Mouse (Mus musculus): ENCODE measurements around the gene Olfr1242. TPM values are rescaled to one million over a fixed set of nuclear protein-coding genes. Genes with fewer than 3 reads are reported as not detected.

Olfr1242 gene
- polyA plus RNA-seq (2017; shearing (Covaris generic)) = not detected

GRCm38 (mm10) chr2:89498235-89498634 lies at the start of gene Olfr1242:
Gene Olfr1242, minus strand, starts transcription at chr2:89498335.
- no peak for ATAC-seq

- ATAC-seq = no peak
Measured at GRCm38 (mm10) chr2:89544516-89544915, 46.4 kb upstream of the Olfr1242 start.

GRCm38 (mm10) chr2:89539923-89540322 lies 41.8 kb upstream of the Olfr1242 start:
- ATAC-seq = no peak

GRCm38 (mm10) chr2:89531387-89531786 lies 33.3 kb upstream of the Olfr1242 start, which contains the start of gene Olfr1243:
Gene Olfr1243, minus strand, starts transcription at chr2:89531487.
- ATAC-seq = no peak

GRCm38 (mm10) chr2:89487026-89487425 lies 11.1 kb downstream of the Olfr1242 start, which contains the start of gene Olfr1241:
Gene Olfr1241, minus strand, starts transcription at chr2:89487126.
- no peak for ATAC-seq

- ATAC-seq = no peak
Measured at GRCm38 (mm10) chr2:89442900-89443299, 55.2 kb downstream of the Olfr1242 start, which contains the start of gene Olfr1240. Gene Olfr1240, minus strand, starts transcription at chr2:89443000.

Other genes with a start within 250 kb of the Olfr1242 start
- not detected for gene Olfr1228, start 244.3 kb downstream of the Olfr1242 start, polyA plus RNA-seq (2017; shearing (Covaris generic))
- gene Olfr1229, start 210.3 kb downstream of the Olfr1242 start, polyA plus RNA-seq (2017; shearing (Covaris generic)) = not detected
- not detected for gene Olfr1230, start 201.1 kb downstream of the Olfr1242 start, polyA plus RNA-seq (2017; shearing (Covaris generic))
- gene Olfr1231, start 191.3 kb downstream of the Olfr1242 start, polyA plus RNA-seq (2017; shearing (Covaris generic)) = not detected
- not detected for gene Olfr1232, start 168.7 kb downstream of the Olfr1242 start, polyA plus RNA-seq (2017; shearing (Covaris generic))
- not detected for gene Olfr1233, start 155.9 kb downstream of the Olfr1242 start, polyA plus RNA-seq (2017; shearing (Covaris generic))
- gene Olfr1234, start 133.5 kb downstream of the Olfr1242 start, polyA plus RNA-seq (2017; shearing (Covaris generic)) = not detected
- gene Olfr1238, start 88.7 kb downstream of the Olfr1242 start, polyA plus RNA-seq (2017; shearing (Covaris generic)) = under 1 TPM in 1 of 3 experiments, not detected in 2; 0.48 TPM
- not detected for gene Olfr1239, start 77.9 kb downstream of the Olfr1242 start, polyA plus RNA-seq (2017; shearing (Covaris generic))
- not detected for gene Olfr1240, start 55.3 kb downstream of the Olfr1242 start, polyA plus RNA-seq (2017; shearing (Covaris generic))
- not detected for gene Olfr1241, start 11.2 kb downstream of the Olfr1242 start, polyA plus RNA-seq (2017; shearing (Covaris generic))
- gene Olfr1243, start 33.2 kb upstream of the Olfr1242 start, polyA plus RNA-seq (2017; shearing (Covaris generic)) = not detected
- not detected for gene Olfr1245, start 80.1 kb upstream of the Olfr1242 start, polyA plus RNA-seq (2017; shearing (Covaris generic))
- not detected for gene Olfr1246, start 94.8 kb upstream of the Olfr1242 start, polyA plus RNA-seq (2017; shearing (Covaris generic))
- under 1 TPM in 1 of 3 experiments, not detected in 2; 0.07 TPM for gene Olfr1247, start 115.8 kb upstream of the Olfr1242 start, polyA plus RNA-seq (2017; shearing (Covaris generic))
- not detected for gene Olfr1248, start 119.9 kb upstream of the Olfr1242 start, polyA plus RNA-seq (2017; shearing (Covaris generic))
- not detected for gene Olfr1249, start 136.6 kb upstream of the Olfr1242 start, polyA plus RNA-seq (2017; shearing (Covaris generic))
- not detected for gene Olfr1250, start 163.1 kb upstream of the Olfr1242 start, polyA plus RNA-seq (2017; shearing (Covaris generic))
- gene Olfr1251, start 173.6 kb upstream of the Olfr1242 start, polyA plus RNA-seq (2017; shearing (Covaris generic)) = not detected
- gene Olfr1252, start 226.7 kb upstream of the Olfr1242 start, polyA plus RNA-seq (2017; shearing (Covaris generic)) = not detected

All from inflammation-experienced regulatory T-cells, adult 6 months (primary cell).